Mouse (Mus musculus): ENCODE results near the gene Tmem150c.

Tmem150c gene

DNA sequence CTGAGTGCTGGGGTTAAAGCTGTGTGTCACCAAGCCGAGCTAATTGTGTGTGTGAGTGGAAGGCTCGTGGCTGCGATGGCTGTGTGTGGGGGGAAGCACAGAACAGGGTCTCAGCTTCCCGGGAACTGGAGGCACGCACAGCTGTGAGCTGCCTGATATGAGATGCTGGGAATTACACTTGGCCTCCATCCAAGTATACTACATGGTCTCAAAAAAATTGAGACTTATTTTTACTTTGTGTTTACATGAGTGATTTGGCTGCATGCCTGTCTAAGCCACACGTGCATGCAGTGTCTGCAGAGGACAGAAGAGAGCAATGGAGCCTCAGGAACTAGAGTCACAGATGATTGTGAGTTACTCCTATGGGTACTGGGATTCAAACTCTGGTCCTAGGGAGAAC is 129.5 kb downstream of the Tmem150c start:
- no peak for DNase-seq (ENCODE audit: inconsistent age in 2 of 2, low spot score in 1 of 2)
